Mouse (Mus musculus) urinary bladder, postnatal 10 days (tissue): ENCODE data around the gene Dnase1l3.
A peak's percentile ranks its signal among the peaks of the same experiment; 100 is the strongest.
"Not testable (repeated sequence)": the region's sequence is repeated elsewhere in the genome, so short reads cannot be mapped to it uniquely, and the experiment has no call there.

Experiments used
- DNase-seq: peaks from one replicate; pipeline ENCODE4 v3.0.0; 2022; ENCODE audit warnings: low spot score

Dnase1l3 gene

DNA sequence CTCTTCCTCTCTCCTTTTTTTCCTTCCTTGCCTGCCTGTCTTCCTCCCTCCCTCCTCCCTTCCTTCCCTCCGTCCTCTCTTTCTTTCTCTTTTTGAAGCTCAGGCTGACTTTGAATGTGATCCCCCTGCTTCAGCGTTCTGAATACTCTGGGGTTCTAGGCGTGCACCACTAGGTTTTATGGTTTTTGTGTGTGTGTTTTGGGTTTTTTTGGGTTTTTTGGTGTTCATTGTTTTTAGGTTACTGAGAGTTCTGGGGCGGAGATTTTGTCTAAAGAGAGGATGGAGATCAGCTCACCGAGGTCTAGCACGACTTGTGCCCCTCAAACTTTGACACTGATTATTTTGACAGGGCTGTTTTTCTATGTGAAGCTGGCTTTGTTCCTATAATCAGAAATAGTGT, 17.6 kb upstream of the Dnase1l3 start:
- DNase-seq, result no peak

DNA sequence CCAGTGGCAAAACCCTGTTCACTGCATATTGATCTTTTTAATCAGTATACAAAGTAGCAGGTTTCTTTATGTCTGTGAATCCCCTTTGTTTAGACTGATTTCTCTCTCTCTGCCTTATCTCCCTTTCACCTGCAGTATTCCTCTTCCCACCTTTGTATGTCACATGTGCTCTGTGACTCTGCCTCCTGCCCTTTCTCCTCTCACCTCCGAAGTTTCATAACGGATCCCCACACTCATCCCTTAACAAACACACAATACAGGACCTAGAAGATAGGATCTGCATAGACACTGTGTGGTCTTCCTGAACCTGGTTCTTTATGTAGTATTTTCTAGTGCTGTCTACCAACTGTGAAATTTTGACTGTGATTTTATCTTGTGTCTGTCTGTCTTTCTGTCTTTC, 16.9 kb upstream of the Dnase1l3 start:
- no peak for DNase-seq

DNA sequence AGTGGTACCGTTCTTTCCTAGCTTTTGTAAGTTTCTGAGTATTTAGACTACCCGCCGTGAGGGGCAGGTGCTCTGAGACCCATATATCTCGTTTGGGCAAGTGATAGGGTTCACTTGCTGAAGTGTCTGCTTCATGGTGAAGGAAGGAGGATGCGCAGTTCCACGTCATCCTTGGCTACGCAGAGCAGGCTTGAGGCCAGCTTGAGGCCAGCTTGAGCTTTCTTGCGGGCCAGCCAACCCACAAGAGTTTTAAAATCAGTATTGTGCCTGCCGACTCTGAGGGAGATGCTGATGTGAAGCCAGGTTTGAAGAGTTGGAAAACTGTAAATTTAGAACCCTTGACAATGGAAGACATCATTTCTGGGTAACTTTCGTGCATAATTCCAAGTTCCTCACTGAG, 13.6 kb upstream of the Dnase1l3 start:
- DNase-seq, result no peak

DNA sequence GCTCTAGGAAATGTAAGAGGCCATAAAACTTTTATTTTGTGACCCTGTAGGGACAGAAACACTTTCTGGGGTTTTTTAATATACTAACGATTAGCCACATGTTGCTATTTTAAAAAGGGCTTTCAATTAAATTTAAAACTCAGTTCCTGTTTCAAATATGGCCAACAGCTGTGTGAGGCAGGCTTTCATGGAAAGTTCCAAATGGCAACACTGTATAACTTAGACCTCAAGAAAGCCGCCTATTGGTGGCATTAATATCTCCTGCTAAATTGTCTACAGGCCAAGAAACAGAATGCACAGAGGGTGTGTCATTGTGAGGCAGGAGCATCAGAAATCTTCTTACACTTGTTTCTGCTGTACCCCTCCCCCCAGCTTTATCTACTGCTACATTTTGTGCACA, 13.1 kb upstream of the Dnase1l3 start:
- DNase-seq, result no peak

DNA sequence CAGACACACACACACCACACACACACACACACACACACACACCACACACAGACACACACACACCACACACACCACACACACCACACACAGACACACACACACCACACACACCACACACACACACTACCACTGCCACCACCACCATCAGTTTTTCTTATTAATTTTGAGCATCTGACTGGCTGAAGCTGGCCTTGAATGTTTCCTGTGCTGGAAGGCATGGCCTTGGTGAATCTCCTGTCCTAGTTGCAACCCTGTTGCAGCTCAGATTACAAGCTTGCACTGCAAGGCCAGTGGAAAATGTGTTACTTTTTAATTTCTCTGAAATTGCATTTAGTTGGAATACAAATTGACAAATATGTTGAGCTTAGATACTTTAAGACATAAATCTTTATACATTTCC, 12.7 kb upstream of the Dnase1l3 start:
- no peak for DNase-seq

GRCm38 (mm10) chr14:8006061-8006460, 11.7 kb upstream of the Dnase1l3 start:
- DNase-seq, result not testable (repeated sequence)

- DNase-seq, result no peak
Observed at GRCm38 (mm10) chr14:8003727-8004670, 9.6 kb upstream of the Dnase1l3 start.

- no peak for DNase-seq
Observed at GRCm38 (mm10) chr14:8003093-8003670, 8.8 kb upstream of the Dnase1l3 start.

GRCm38 (mm10) chr14:8002432-8003092, 8.2 kb upstream of the Dnase1l3 start, which contains the start of gene Abhd6:
Abhd6 (plus strand) TSS chr14:8002902.
- DNase-seq, result peak; percentile 45

DNA sequence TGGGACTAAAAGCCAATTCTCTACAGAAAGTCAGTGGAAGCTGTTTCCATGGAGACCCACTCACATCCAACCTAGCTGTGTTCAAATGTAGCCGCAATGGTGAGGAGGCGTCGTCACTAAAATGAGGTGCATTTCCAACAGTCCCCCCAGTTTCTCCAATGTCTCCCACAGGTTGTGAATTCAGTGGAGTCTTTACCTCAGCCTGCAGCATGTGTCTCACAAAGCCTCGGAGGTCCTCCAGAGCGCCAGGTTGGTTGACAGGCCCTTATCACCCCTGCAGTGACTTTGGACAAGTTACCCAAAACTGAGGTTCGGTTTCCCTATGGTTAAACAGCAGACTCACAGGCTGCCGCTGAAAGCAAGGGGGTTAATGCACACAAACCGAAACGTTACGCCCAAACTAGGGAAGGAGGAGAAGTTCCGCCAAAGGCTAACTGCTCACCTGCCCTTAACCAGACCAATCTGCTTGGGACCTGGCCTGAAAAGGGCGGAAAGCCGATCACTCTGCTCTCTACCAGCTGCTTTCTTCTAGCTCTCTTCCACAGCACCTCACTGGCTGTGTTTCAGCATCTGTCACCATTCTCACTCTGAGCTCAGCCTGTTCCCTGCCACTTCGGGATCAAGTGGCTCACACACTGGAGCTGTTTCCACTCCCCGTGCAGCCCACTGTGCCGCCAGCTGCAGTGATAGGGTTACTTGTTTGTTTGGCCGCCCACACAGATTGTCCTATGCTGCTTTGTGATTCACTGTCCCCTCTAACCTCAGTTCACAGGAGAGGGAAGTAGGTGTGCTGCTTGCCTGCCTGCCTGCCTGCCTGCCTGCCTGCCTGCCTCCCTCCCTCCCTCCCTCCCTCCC, 6.7 kb upstream of the Dnase1l3 start:
- DNase-seq, result no peak

- DNase-seq, result no peak
Observed at GRCm38 (mm10) chr14:8000247-8000646, 5.9 kb upstream of the Dnase1l3 start.

GRCm38 (mm10) chr14:7999435-7999834, 5.1 kb upstream of the Dnase1l3 start:
- DNase-seq, result no peak

DNA sequence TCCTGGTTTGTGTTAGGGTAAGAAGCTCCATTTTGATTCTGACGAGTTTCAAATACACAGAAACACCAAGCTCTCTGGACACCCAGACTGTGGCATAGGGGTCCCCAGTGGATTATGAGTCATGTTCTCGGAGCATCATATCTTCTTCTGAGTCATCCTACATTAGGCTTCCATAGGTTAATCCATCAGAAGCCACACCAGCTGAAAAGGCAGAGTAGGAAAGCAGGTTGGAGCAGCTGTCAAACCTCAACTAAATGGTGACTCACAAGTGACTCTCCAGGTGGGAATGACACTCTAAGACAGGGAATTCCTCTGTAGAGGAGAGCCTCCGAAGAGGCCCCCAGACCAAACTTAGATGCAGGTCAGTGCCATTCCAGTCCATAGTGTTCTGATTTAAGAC, 4.7 kb upstream of the Dnase1l3 start:
- no peak for DNase-seq

DNA sequence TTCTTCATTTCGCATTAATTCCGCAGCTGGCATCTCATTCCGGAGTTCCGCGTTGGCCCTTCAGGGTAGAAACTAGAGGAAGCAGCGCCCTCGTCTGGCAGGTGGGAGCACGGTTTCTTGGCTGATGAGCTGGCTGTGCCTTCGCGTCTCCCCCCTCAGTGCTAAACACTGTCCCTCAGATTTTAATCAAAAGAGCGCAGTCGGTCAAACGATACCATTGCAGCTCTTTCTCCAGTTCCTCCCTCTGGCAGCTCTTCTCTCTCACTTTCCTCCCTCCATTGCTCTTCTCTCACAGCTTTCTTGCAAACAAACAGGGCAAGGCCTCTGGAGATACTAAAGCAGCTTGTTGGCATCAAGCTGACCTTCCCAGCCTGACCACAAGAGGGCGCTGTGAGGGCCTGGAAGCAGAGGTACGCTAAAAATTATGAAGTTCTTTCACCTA, 2.9 kb upstream of the Dnase1l3 start:
- peak; percentile 72 for DNase-seq

DNA sequence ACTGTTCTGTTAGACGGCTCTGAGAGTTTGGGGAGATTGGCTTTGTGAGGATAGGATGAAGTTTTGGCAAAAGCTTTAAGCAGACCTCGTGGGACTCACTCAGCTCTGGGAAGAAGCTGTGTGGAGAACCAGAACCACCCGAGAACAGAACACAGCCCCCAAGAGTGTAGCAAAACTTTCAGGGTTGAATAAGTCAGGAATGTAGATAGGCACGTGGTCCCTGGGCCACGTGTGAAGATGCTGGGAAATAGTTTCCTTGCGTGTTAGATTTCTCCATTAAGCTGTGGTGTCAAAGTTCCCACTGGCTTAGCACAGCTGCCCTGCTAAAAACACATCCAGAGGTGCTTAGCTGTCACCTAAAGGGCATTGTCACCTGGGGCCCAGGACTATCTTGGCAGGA, 2.2 kb downstream of the Dnase1l3 start:
- DNase-seq, result no peak

DNA sequence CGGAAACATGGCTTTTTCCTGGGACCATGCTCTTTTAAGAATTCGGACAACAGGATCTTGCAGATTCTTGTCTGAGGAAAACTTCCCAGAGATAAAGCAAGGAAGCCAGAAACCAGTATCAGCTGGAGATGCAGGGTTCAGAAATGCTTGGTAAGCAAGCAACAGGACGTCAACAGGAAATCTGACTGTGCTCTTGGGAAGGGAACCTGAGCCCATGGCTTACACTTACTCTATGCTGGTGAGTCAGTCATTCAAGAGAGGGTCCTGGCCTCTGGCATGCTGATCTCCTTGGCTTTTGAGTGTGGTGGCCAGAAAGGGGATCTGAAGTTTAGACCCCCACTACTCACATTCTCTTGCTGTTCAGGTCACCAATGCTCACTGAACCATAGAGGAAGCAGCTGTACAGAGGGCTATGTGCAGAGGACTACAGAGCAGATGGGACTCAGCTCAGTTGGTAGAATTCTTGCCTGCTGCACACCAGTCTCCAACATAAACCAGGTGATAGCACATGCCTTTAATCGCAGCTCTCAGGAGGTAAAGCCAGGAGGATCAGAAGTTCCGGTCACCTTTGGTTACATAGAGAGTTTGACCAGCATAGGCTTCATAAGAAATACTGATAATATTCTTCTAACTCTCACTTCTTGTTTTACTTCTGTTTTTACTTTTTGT, 3.1 kb downstream of the Dnase1l3 start:
- no peak for DNase-seq

DNA sequence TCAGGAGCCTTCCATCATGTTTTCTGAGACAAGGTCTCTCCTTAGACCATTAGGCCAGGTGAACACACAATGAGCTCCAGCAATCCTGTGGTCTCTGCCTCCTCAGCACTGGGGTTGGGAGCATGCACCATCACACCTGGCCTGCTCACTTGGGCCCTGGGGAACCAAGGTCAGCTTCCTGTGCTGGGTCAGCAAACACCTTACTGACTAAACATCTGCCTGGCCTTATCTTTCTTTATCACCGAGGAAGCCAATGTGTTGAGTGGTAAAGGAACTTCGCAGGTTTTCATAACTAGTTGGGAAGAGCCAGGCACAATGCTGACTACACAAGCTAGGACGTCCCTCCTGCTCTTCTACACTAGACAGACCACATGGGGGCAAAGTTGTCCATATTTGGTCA, 4.4 kb downstream of the Dnase1l3 start:
- DNase-seq, result no peak

DNA sequence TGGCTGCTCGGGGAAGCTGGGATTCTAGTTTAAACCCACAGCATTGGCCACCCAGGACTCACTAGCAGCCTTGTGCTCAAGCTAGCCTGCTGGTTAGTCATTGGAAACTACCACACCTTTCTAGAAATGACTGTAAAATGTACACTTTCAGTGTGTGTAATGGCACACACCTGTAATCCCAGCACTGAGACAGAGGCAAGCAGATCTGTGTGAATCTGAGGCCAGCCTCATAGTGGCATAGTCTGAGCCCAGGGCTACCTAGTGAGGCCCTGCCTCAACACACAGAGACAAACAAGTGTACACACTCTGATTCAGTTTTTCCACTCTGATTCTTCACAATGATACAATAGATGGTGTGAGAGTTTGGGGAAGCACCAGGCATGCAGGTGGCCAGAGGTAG, 5.0 kb downstream of the Dnase1l3 start:
- DNase-seq, result no peak

DNA sequence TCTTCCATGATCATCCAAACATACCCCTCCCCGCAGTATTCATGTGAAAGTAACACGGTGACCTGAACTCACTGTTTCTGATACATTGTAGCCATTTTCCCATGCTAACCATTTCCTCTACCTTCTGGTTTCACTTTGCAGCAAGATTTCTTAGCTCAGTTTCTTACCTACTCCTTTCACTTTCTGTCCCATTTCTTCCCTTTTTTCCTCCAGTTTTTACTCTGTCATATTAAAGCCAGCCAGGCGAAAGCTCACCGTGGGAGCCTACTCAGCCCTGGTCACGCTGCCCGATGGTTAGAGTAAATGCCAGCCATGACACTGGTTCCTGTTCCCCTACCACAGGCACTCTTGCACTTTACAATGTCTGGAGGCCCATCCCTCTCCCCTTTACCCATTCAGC, 7.5 kb downstream of the Dnase1l3 start:
- DNase-seq, result no peak

DNA sequence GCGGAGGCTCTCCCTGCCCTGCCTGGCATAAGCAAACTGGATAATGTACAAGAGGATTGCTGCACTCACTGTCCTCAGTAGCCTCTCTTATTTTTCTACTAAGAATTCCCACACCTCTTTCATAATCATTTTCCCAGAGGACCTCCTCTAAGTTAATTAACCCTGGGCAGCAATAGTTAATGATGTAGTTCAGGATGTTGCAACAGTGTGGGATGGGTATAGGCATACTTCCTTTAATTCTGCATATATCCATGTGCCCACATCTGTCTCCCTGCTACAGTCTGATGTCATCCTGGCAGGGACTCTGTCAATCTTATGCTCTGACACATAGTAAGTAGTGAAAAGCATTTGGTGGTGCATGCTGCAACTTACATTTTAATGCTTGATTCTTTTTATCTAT, 13.1 kb downstream of the Dnase1l3 start:
- DNase-seq, result no peak

GRCm38 (mm10) chr14:7978183-7978582, 16.2 kb downstream of the Dnase1l3 start:
- DNase-seq, result no peak
